Mouse (Mus musculus) T-helper 17 cell (primary cell): Measurements from ENCODE around the gene Wipf3.

Source experiments
- in situ Hi-C, 2 experiments: fragments of 300-600 bp; cut with MboI, MseI; formaldehyde crosslinking; loops; 1 replicate in 1 of 2; 2 replicates in 1 of 2; pipeline ENCODE4 v1.15.1; 2025; ENCODE audit warnings: high pct_unique_total_duplicates in 2 of 2

Gene Wipf3

DNA sequence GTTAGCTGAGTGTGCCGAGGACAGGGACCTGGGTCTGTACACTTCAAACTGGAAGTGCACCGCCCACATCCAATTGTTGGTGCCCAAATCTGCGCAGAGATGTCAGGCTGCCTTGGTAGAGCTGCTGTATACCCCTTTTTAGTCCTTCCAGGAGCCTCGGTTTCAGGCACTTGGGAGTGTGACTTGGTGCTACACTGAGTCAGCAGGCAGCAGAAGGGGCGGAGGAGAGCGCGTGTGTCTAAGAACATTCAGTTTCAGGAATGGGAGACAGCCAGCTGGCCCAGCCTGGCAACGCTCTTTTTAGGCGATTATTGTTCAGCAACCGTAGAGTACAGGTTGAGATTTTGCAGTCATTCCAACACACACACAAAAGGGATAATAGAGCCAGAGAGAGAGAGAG lies 2.4 kb downstream of the Wipf3 start:
- in situ Hi-C loops = no loop called here

DNA sequence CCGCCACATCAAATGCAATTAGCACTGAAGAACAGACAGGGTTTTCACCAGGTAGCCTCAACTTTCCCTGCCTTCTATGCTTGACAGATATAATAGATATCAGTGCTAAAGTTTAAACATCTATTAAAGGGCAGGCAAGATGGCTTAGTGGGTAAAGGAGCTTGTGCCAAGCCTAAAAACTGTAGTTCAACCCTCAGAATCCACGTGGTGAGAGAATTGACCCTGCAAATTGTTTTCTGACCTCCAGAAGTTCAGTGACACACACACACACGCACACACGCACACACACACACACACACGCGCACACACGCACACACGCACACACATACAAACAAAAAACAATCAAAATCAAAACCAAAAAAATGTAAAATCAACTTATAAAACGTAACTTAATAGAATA lies 2.8 kb downstream of the Wipf3 start:
- in situ Hi-C loops = no loop called here

DNA sequence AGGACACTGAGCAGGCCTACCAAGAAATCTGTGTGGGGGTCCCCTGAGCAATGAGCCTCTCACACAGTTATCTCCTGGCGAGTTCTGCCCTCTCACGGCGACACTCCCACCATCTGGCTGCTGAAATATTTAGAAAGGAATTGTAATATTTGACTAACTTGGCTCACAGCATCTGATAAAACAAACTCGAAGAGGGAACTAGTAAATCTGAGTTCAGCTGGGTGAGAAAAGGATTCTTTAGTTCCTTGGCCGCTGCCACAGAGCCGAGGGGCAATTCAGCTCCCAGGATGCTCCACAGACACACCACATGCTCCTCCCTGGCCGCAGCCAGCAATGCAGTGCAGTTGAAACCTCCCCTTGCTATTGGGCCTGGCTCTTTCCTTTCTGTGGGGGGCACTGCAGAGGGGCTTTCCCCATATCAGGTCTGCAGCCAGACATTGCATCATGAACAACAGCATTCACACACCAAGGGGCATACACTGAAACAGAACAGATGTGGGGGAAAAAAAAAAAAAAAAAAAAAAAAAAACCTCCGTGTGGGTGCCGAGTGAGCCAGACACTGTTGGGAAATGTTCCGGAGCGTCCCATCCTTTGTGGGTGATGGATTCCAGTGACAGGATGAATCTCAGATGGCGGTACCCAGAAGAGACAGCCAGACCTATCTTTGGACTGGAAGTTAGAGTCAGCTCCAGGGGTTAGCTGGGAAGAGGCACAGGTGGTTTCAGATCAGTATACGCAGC lies 3.6 kb downstream of the Wipf3 start:
- in situ Hi-C loops = no loop called here

DNA sequence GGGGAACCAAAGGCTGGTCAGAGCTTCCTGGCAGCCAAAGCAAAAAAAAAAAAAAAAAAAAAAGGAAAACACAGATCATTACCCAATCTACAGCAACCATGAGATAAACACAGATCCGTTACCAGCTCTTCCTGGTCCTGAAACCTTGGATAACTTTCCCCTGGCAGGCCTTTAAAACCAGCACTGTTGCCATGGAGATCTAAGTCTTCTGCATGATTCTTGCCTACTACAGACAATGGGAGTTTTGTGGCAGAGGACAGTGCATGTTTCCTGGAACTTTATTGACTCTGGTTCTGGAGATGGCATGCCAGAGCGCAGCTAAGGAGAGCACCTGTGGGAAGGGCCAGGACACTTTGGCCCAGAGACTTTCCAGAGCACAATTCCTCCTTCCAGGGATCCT lies 4.8 kb downstream of the Wipf3 start:
- in situ Hi-C loops = no loop called here

DNA sequence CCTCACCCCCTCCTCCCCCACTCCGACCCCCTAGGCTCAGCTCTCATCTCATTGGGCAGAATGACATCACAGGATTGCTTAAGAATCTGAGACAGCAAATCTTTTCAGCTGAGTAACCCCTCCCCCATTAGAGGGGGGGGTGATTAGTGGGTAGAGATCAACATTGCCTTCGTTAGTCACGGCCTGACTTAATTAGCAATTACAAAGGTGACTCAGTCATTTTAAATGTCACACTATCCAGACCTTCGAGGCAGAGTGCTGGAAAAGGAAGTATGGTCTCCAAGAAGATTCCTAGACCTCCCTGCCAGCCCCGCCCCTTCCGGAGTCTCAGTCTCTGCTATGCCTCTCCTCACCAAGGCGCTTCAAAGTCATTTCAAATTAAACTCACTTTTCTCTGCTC lies 6.3 kb downstream of the Wipf3 start:
- in situ Hi-C loops = no loop called here

DNA sequence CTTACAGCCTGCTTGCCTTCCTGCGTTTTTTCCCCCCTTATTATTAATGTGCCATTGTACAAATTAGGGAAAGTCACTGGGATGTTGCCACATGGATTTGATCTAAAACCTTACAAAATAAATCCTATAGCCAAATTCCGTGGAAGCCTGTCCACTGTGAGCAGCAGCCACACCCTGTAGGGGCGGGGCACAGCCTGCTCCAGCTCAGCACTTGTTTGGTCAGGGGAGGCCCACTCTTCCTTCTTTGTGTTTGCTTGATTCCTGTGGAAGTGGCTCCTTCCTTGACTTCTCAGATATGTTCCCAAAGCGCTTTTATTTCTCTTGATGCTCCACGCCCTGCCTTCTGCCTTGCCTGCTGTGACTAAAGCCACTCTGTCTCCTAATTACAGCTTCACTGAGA lies 6.9 kb downstream of the Wipf3 start:
- in situ Hi-C loops = no loop called here

DNA sequence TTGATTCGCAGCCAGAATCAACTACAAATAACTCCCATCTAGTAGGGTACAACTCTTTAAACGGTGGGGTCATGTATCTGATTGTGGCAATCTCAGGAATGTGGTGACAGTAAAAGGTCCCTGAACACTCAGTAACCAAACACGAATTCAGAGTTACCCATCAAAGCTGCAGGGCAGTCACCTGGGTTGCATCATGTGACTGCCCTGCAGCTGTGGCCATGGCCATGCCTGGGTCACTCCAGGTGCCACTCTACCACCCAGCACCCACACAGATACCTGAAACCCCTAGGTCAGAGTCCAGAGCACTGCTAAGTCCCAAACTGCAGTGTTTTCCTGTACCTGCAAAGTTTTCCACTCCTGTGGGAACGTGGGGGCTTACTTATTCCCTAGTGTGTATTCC lies 9.1 kb downstream of the Wipf3 start:
- in situ Hi-C loops = no loop called here

DNA sequence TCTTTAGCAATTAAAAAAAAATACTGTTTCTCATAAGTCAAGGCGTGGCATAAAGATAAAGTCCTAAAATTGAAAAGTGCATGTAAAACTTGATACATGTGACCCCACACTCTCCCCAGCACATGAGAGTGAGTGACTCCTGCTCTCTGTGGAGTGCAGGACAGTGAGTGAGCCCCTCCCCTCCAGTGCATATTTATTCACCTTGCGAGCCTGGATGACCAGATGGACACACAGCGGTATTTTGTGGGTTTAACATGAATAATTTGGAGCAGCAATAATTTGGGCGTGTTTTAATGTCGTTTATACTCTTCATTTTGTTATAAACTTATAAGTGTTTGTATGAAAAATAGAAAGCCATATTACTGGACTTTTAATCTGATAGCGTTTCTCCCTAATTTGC lies 11.3 kb downstream of the Wipf3 start:
- in situ Hi-C loops = no loop called here

DNA sequence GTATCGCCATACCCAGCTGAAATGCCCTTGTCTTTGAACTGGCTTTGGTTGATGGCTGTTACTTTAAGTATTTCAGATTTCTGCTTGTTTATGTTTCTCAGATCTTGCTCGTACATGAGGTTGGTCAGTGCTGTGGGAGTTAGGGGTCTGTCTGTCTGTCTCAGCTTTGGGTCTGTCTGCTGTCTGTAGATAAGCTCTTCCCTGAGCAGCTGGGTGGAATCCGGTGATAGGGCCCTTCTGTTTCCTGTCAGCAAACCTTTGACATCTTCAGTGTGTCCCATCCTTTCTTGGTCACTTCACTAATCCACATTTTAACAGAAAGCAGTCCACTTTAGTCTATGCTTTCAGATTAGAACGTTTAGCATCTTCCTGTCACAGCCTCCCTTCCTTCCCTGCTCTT lies 14.3 kb downstream of the Wipf3 start:
- in situ Hi-C loops = no loop called here

DNA sequence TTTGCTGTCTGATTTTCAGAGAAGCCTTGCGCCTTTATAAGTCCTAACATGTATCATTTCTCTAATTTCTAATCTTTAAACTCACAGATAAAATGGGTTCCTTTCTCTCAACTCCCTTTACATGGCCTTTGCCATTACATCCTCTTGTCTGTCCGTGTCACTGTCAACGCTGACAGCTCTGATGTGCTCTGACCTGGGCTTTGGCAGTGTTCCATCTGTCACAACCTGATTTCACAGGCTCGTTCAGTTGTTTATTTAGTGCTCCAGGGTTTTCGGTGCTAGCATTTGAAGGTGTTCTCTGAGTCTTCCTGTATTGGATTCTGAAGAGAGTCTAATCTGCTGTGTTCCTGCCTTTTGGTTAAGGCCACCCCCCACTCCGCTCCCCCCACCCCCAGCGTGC lies 14.7 kb downstream of the Wipf3 start:
- in situ Hi-C loops = no loop called here

DNA sequence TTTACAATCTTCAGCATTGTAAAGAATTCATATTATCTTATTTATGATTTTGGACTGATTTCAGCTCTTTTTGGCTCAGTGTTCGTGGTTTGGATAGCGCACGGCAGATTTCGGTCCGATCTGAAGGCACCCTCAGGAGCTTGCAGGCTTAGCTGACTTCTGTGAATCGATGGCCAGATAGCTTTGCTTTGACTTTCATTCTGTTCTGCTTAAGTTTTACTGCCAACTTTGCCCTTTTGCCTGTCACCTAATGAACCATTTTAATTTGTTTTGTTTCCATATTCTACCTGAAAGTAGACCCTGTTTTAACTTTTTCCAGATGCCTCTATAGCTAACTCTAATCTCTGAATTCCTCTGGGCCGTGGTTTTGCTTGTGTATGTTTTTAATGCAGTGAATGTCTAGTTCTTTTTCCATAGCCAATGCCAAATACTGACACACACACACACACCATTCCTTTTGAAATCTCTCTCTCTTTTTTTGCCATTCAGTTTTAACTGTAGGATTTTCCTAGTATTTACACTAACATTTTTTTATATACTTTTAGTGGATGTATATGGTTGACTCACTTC lies 15.9 kb downstream of the Wipf3 start:
- in situ Hi-C loops = no loop called here

DNA sequence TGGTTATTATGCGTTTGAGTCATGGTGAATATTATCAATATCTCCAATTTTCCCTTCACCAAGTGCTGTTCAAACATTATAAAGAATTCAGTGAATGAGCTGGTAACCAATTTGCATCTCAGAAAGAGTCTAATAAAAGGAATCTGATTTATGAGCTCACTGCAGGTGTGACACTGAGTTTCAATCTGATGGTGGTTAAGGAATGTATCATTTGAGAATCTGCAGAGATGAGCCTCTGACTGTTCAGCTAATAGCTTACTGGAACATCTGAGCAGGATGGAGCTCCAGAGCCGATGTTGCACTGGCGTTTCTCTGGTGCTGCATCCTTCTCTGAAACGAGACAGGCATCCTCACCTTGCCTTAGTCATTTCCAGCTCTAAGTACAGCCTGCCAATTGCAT lies 17.9 kb downstream of the Wipf3 start:
- in situ Hi-C loops = no loop called here

DNA sequence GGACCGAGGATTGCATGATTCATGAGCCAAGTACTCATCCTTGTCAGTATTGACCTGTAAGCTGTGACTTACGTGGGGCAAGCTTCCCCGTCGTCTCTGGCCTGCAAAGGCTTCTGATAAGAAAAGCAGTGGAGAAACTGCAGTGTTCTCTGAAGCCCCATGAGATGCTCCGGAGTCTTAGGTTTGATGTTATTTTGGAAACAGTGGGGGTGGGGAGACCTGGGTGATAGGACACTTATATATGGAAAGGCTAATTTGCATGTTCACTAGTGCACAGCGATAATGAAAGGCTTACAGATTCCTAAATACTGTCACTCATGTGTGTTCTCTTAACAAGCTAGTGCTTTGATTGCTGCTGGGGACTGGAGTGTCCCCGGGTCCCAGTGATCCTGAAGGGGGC lies 30.3 kb downstream of the Wipf3 start:
- in situ Hi-C loops = no loop called here

DNA sequence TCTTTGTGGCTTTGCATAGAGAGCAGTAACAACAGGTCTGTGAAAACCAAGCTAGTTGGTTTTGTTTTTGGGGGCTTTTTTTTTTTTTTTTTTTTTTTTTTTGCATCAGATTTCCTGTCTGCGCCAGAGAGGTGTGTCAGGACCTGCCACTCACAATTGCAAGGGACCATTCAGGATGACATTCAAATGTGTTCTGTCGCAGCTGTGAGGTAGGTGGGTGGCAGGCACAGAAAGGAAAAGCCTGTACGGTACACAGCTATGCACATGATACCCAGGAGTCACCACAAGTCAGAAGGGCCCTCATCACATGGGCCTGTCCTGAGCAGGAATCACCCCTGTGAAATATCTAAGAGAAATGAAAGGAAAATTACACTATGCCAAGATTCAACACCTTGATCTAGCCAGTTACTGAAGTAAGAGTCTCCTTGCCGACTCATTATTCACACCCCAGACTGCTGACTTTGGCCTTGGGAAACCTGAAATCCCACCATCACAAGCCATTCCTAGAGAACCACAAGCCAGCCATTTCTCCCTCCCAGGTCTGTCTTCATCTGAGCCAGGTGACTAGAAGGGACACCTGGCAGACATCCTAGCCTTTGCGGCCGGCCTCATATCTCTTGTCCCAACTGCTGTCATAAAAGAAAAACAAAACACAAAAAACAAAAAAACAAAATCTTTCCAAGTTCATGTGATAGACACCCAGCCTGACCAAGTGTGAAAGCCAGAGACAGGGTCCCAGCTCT lies 30.9 kb downstream of the Wipf3 start:
- in situ Hi-C loops = no loop called here

DNA sequence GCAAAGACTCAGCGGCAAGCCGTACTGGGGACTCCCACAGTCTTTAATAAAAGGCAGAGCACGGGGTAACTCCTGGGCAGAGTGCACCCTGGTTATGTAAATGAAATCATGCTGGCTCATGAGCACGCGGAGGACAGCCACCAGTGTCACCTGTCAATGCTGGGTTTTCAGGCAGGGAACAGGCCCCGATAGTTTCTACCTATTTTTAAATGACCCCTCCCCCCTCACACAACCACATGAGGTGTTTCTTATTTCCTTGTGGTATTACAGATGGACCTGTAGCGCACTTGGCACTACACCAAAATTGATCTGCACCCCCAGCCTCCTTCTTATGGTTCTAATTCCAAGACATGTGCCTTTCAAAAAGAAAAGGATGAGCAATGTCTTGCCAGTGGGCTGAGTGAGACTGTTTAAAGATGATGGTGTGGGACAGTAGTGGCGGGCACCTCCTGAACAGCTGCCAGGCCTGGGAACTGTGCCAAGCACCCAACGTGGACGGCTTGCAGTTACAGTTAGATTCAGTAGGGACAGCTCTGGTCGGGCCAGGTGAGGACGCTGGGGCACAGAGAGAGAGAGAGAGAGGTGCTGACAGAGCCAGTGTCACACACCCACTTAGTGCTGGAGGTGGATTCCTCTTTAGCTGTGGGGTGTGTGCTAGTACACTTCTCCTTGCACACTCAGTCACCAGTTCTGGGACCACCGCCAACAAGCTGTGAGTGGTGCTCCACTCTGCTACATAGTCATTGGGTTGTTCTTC lies 31.7 kb downstream of the Wipf3 start:
- in situ Hi-C loops = no loop called here

DNA sequence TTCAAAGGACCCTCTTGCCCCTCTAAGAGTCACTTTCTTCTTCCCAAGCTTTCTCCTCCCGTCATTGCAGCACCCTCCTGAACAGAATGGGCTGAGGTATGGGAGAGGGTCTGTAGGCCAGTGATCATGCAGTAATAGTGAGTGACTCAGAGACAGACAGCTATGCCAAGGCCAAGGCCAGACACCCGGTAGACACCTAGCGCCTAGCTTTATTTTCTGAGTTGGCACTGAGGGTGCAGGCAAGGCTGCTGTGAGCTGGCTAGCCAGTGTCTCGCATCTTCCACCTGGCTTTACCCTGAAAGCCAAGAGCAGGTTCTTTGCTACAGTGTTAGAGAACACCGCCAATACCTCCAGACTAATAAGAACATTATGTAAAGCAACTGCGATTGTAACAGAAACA lies 33.4 kb downstream of the Wipf3 start:
- in situ Hi-C loops = no loop called here

DNA sequence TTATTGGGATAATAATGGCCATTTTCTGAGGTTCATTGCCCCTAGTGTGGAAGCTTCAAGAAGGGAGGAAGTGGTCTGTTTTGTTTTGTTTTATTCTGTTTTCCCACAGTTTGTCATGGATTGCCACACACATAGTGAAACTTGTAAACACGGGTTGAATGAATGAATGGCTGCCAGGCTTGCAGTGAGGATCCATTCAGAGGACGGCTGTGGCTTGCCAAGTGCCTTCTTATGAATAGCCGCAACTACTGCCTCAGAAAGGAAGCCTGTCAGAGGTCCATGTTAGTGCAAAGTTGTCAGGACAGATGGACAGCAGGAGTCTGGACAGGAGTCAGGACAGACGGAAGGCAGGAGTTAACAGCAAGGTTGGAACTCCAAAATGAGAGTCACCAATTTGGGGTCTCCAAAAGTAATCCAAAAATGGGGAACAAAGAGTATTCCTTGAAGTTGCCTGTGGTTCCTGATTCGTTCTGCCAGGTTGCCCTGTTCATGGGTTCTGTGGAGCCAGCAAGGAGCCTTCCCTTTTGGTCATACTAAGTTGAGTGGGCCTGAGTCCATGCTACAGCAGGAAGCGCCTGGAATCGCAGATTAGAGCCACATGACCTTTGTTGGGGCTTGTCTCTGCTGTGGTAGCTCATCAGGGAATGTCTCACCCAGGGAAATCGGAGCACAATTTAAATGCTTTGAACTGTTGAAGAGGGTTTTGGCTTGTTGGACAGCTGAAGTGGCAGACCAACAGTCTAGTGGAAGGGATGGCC lies 34.5 kb downstream of the Wipf3 start:
- in situ Hi-C loops = no loop called here

DNA sequence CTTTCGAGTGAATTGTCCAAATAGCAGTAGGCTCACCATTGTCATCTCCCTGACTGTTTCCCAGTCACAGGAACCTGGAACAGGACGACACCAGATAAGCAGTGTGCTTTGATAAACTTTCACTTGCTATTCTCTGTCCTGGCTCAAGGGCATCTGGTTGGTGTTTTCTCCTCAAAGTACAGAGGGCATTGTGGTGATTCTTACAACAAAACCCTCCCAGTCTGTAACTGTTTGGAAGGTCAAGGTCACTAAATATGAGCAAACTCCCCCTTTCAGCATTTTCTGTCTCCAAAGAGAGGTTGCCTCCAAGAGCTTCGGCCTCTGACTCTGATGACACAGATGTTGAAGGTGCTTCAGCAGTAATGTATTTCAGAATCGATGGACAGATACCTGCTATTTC lies 35.5 kb downstream of the Wipf3 start:
- in situ Hi-C loops = no loop called here

DNA sequence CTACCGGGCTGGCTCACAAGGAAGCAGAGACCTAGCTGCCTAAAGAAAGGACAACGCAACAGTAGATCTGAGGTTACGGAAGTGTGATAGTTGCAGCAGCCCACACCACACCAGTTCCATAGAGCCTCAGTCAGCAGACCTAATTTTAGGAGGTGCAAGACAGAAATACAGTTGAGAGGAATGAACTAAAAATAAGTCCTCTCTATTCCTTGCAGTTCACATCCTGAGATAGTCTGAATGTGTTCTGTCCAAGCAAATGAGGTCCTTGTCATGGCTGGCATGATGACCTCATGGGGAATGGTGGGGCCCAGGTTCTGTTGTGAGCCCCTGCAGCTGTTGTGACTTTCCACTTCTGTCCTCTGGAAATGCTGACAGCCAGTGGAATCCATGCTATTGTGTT lies 38.0 kb downstream of the Wipf3 start:
- in situ Hi-C loops = no loop called here

DNA sequence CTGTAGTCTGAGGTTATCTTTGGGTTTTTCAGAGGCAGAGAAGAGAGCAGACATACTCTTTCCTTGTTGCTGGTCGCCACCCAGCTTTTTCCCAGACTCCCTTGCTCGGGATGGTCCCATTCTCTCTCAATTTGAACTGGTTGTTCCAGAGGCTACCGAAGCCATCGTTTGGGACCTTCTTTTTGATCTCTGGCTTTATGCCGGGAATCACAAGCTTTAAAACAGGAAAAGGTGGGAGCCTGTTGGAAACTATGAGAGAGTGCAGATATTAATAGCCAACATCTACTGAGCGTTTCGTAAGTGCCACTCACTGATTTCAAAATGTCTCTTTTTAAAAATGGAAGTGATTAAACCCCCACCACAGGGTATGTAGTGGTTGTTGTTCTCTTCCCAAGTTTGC lies 42.5 kb downstream of the Wipf3 start:
- in situ Hi-C loops = no loop called here

DNA sequence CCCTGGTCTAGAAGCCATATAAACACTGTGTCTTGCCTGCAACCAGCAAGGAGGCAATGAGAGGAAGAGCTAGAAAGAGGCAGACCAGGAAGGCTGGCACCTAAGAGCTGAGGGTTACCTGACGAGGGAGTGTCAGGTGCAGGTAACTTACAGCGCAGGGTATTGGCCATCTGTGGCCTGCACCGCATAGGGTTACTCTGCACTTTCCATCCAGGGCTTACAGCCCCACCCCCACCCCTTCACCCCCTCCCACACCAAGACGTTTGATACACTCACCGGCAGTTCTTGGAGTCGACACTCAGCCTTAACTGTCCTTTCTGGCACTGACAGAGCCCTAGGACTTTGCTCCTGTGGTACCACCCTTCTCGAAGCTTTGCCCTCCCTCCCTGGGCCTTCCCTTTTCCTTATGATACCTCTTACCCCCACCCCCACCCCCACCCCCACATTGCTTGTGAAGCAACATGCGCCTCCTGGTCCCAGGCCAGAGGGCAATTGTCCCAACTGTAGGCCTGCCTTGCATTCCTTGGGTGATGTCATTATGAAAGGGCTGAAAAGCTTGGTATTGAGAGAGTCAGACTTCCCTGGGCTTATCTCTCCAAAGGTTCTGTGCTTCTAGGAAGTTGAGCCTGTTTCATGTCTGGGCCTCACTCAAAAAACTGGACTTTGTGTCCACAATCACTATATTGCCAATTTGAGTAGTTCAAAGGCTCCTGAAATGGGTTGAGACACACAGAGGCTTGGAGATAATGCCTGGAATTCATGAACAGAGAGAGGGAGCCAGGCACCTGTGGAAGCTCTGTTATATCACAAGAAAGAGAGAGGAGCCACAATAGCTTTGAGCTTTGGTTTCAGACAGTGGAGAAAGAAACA lies 43.7 kb downstream of the Wipf3 start:
- in situ Hi-C loops = no loop called here
